Mouse (Mus musculus) embryonic fibroblast, embryonic 13.5 days (primary cell): ENCODE results near the gene Nkd1.

Experiments
- CTCF ChIP-seq: IDR thresholded peaks from 2 replicates; pipeline ENCODE4 v1.5.1; 2011; ENCODE audit warnings: mild to moderate bottlenecking, control low read depth, low read length, moderate library complexity, borderline replicate concordance; ENCODE audit not compliant: insufficient read depth
- POLR2A ChIP-seq: IDR thresholded peaks from 2 replicates; pipeline ENCODE4 v1.6.1; 2011; ENCODE audit warnings: low read depth, mild to moderate bottlenecking, control low read depth, low read length, moderate library complexity

GRCm38 (mm10) chr8:88524132-88524531 is 3.0 kb downstream of the Nkd1 start:
- no peak for TF ChIP-seq POLR2A
- TF ChIP-seq CTCF: no peak
